Mouse (Mus musculus): ENCODE results near the gene Gm10715. TPM values are rescaled to one million over a fixed set of nuclear protein-coding genes. Genes with fewer than 3 reads are reported as not detected.

Gene Gm10715
- polyA plus RNA-seq (2014; fragmentation: Illumina TruSeq; extraction: RNeasy Lipid Tissue Mini Kit (QIAGEN cat#74804)) = not detected

DNA sequence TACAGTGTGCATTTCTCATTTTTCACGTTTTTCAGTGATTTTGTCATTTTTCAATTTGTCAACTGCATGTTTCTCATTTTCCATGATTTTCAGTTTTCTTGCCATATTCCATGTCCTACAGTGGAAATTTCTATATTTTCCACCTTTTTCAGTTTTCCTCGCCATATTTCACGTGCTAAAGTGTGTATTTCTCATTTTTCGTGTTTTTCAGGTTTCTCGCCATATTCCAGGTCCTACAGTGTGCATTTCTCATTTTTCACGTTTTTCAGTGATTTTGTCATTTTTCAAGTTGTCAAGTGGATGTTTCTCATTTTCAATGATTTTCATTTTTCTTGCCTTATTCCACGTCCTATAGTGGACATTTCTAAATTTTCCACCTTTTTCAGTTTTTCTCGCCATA, at the start of gene Gm10715:
Gene Gm10715, plus strand, starts transcription at position 301 of the 400 bp plus-strand sequence.

DNA sequence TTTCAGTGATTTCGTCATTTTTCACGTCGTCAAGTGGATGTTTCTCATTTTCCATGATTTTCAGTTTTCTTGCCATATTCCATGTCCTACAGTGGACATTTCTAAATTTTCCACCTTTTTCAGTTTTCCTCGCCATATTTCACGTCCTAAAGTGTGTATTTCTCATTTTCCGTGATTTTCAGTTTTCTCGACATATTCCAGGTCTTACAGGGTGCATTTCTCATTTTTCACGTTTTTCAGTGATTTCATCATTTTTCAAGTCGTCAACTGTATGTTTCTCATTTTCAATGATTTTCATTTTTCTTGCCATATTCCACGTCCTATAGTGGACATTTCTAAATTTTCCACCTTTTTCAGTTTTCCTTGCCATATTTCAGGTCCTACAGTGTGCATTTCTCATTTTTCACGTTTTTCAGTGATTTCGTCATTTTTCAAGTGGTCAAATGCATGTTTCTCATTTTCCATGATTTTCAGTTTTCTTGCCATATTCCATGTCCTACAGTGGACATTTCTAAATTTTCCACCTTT, 36.2 kb upstream of the Gm10715 start, which contains the start of gene Gm10722:
Gene Gm10722, plus strand, starts transcription at position 478 of the 528 bp plus-strand sequence.

DNA sequence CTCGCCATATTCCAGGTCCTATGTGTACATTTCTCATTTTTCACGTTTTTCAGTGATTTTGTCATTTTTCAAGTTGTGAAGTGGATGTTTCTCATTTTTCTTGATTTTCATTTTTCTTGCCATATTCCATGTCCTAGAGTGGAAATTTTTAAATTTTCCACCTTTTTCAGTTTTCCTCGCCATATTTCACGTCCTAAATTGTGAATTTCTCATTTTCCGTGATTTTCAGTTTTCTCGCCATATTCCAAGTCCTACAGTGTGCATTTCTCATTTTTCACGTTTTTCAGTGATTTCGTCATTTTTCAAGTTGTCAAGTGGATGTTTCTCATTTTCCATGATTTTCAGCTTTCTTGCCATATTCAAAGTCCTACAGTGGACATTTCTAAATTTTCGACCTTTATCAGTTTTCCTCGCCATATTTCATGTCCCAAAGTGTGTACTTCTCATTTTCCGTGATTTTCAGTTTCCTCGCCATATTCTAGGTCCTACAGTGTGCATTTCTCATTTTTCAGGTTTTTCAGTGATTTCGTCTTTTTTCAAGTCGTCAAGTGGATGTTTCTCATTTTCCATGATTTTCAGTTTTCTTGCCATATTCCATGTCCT, 33.8 kb upstream of the Gm10715 start, which contains the start of gene Gm11168:
Gene Gm11168, plus strand, starts transcription at position 553 of the 603 bp plus-strand sequence.

DNA sequence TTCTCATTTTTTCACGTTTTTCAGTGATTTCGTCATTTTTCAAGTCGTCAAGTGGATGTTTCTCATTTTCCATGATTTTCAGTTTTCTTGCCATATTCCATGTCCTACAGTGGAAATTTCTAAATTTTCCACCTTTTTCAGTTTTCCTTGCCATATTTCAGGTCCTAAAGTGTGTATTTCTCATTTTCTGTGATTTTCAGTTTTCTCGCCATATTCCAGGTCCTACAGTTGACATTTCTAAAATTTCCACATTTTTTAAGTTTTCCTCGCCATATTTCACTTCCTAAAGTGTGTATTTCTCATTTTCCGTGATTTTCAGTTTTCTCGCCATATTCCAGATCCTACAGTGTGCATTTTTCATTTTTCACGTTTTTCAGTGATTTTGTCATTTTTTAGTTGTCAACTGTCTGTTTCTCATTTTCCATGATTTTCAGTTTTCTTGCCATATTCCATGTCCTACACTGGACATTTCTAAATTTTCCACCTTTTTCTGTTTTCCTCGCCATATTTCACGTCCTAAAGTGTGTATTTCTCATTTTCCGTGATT, 23.9 kb upstream of the Gm10715 start, which contains the start of gene Gm10721:
Gene Gm10721, plus strand, starts transcription at position 408 of the 547 bp plus-strand sequence.

DNA sequence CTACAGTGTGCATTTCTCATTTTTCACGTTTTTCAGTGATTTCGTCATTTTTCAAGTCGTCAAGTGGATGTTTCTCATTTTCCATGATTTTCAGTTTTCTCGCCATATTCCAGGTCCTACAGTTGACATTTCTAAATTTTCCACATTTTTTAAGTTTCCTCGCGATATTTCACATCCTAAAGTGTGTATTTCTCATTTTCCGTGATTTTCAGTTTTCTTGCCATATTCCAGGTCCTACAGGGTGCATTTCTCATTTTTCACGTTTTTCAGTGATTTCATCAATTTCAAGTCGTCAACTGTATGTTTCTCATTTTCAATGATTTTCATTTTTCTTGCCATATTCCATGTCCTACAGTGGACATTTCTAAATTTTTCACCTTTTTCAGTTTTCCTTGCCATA, 21.3 kb upstream of the Gm10715 start, which contains the start of gene Gm10720:
Gene Gm10720, plus strand, starts transcription at position 301 of the 400 bp plus-strand sequence.

DNA sequence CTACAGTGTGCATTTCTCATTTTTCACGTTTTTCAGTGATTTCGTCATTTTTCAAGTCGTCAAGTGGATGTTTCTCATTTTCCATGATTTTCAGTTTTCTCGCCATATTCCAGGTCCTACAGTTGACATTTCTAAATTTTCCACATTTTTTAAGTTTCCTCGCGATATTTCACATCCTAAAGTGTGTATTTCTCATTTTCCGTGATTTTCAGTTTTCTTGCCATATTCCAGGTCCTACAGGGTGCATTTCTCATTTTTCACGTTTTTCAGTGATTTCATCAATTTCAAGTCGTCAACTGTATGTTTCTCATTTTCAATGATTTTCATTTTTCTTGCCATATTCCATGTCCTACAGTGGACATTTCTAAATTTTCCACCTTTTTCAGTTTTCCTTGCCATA, 19.6 kb upstream of the Gm10715 start, which contains the start of gene Gm10719:
Gene Gm10719, plus strand, starts transcription at position 301 of the 400 bp plus-strand sequence.

DNA sequence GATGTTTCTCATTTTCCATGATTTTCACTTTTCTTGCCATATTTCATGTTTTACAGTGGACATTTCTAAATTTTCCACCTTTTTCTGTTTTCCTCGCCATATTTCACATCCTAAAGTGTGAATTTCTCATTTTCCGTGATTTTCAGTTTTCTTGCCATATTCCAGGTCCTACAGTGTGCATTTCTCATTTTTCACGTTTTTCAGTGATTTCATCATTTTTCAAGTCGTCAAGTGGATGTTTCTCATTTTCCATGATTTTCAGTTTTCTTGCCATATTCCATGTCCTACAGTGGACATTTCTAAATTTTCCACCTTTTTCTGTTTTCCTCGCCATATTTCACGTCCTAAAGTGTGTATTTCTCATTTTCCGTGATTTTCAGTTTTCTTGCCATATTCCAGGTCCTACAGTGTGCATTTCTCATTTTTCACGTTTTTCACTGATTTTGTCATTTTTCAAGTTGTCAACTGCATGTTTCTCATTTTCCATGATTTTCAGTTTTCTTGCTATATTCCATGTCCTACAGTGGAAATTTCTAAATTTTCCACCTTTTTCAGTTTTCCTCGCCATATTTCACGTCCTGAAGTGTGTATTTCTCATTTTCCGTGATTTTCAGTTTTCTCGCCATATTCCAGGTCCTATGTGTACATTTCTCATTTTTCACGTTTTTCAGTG, 13.2 kb upstream of the Gm10715 start, which contains the start of gene Gm10718:
Gene Gm10718, plus strand, starts transcription at position 236 of the 673 bp plus-strand sequence.

DNA sequence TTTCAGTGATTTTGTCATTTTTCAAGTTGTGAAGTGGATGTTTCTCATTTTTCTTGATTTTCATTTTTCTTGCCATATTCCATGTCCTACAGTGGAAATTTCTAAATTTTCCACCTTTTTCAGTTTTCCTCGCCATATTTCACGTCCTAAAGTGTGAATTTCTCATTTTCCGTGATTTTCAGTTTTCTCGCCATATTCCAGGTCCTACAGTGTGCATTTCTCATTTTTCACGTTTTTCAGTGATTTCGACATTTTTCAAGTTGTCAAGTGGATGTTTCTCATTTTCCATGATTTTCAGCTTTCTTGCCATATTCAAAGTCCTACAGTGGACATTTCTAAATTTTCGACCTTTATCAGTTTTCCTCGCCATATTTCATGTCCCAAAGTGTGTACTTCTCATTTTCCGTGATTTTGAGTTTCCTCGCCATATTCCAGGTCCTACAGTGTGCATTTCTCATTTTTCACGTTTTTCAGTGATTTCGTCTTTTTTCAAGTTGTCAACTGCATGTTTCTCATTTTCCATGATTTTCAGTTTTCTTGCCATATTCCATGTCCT, 11.7 kb upstream of the Gm10715 start, which contains the start of gene Gm10717:
Gene Gm10717, plus strand, starts transcription at position 506 of the 556 bp plus-strand sequence.

DNA sequence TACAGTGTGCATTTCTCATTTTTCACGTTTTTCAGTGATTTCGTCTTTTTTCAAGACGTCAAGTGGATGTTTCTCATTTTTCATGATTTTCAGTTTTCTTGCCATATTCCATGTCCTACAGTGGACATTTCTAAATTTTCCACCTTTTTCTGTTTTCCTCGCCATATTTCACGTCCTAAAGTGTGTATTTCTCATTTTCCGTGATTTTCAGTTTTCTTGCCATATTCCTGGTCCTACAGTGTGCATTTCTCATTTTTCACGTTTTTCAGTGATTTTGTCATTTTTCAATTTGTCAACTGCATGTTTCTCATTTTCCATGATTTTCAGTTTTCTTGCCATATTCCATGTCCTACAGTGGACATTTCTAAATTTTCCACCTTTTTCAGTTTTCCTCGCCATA, 2.4 kb upstream of the Gm10715 start, which contains the start of gene Gm17535:
Gene Gm17535, plus strand, starts transcription at position 301 of the 400 bp plus-strand sequence.

Other genes starting within 250 kb of the Gm10715 start
- not detected for gene Gm10722, start 36.0 kb upstream of the Gm10715 start, polyA plus RNA-seq (2014; fragmentation: Illumina TruSeq; extraction: RNeasy Lipid Tissue Mini Kit (QIAGEN cat#74804))
- not detected for gene Gm11168, start 33.5 kb upstream of the Gm10715 start, polyA plus RNA-seq (2014; fragmentation: Illumina TruSeq; extraction: RNeasy Lipid Tissue Mini Kit (QIAGEN cat#74804))
- gene Gm10721, start 23.7 kb upstream of the Gm10715 start, polyA plus RNA-seq (2014; fragmentation: Illumina TruSeq; extraction: RNeasy Lipid Tissue Mini Kit (QIAGEN cat#74804)) = not detected
- gene Gm10720, start 21.2 kb upstream of the Gm10715 start, polyA plus RNA-seq (2014; fragmentation: Illumina TruSeq; extraction: RNeasy Lipid Tissue Mini Kit (QIAGEN cat#74804)) = not detected
- not detected for gene Gm10719, start 19.5 kb upstream of the Gm10715 start, polyA plus RNA-seq (2014; fragmentation: Illumina TruSeq; extraction: RNeasy Lipid Tissue Mini Kit (QIAGEN cat#74804))
- gene Gm10718, start 13.3 kb upstream of the Gm10715 start, polyA plus RNA-seq (2014; fragmentation: Illumina TruSeq; extraction: RNeasy Lipid Tissue Mini Kit (QIAGEN cat#74804)) = not detected
- not detected for gene Gm10717, start 11.5 kb upstream of the Gm10715 start, polyA plus RNA-seq (2014; fragmentation: Illumina TruSeq; extraction: RNeasy Lipid Tissue Mini Kit (QIAGEN cat#74804))
- gene Gm17535, start 2.3 kb upstream of the Gm10715 start, polyA plus RNA-seq (2014; fragmentation: Illumina TruSeq; extraction: RNeasy Lipid Tissue Mini Kit (QIAGEN cat#74804)) = not detected